17 mouse cellular contexts compared by ENCODE assay signal in genomic region chr2:76100597-76100996, GRCm38 (mm10).
A peak's percentile ranks its signal among the peaks of the same experiment; 100 is the strongest.
DNase-seq lines count a peak whose midpoint lies in the region; ATAC-seq lines count a peak whose summit lies in the region.
"Had no signal": no experiment of that assay in that cellular context is flagged by ENCODE, and none has a peak within 500 bp of the region (broad histone marks: within the 10 kb centered on the region; RNA-seq: fewer than 3 reads in every experiment).

No protein-coding gene starts in this region.

- ATAC-seq in kidney, embryonic 14.5 days (ENCODE audit: low FRiP score, low TSS enrichment), result no peak
- peak; percentile 37; the same call in 1 of the 2 replicates for ATAC-seq in lung, embryonic 16.5 days (ENCODE audit: low read depth)
- no peak for ATAC-seq in stomach, embryonic 15.5 days (ENCODE audit: insufficient read depth, low FRiP score, low read depth)
- ATAC-seq: activated CD4-positive, CD25-positive, alpha-beta regulatory T cell, adult 4 months; CD4-positive, CD25-positive, alpha-beta regulatory T cell, adult 4 months; liver, postnatal 0 days; Patski had no signal

- H3K4me3 ChIP-seq in kidney, embryonic 14.5 days (ENCODE audit: low read length), result no peak overlapping the region
- no peak overlapping the region for H3K4me3 ChIP-seq in lung, embryonic 16.5 days (ENCODE audit: low read length)
- no peak overlapping the region for H3K4me3 ChIP-seq in stomach, embryonic 15.5 days (replicated peaks)
- H3K4me3 ChIP-seq: forebrain, embryonic 12.5 days; limb, embryonic 10.5 days had no signal

- peaks cover 38% of the 10 kb centered on the region for H3K4me1 ChIP-seq in kidney, embryonic 14.5 days (ENCODE audit: control insufficient read depth, insufficient read depth, low read length)
- peaks cover 28% of the 10 kb centered on the region for H3K4me1 ChIP-seq in lung, embryonic 16.5 days (replicated peaks; ENCODE audit: control insufficient read depth, insufficient read depth, low read length)
- peaks cover 18% of the 10 kb centered on the region for H3K4me1 ChIP-seq in stomach, embryonic 15.5 days

- H3K27me3 ChIP-seq in kidney, embryonic 14.5 days (ENCODE audit: control insufficient read depth, insufficient read depth, low read length), result no peaks in the 10 kb centered on the region
- no peaks in the 10 kb centered on the region for H3K27me3 ChIP-seq in lung, embryonic 16.5 days (ENCODE audit: control insufficient read depth, insufficient read depth, low read depth, low read length)
- H3K27me3 ChIP-seq in stomach, embryonic 15.5 days (replicated peaks), result no peaks in the 10 kb centered on the region
- H3K27me3 ChIP-seq: forebrain, embryonic 12.5 days had no signal

- H3K9ac ChIP-seq in kidney, embryonic 14.5 days (ENCODE audit: low read depth, low read length), result no peak overlapping the region
- peak overlapping the region; percentile 42; the same call in 1 of the 2 replicates for H3K9ac ChIP-seq in lung, embryonic 16.5 days (ENCODE audit: low read length)
- H3K9ac ChIP-seq in stomach, embryonic 15.5 days, result no peak overlapping the region
- H3K9ac ChIP-seq: forebrain, embryonic 12.5 days; liver, postnatal 0 days had no signal

- DNase-seq in adrenal gland, postnatal 10 days, result peak; percentile 41
- no peak for DNase-seq in adrenal gland, adult 2 months
- DNase-seq in kidney, adult 8-10 months, result no peak
- DNase-seq in lung, postnatal 14 days, result no peak
- DNase-seq: cerebellum, adult 9-10 months; gastrocnemius, postnatal 14 days; liver, postnatal 0 days; right cerebral cortex, postnatal 14 days; thymus, postnatal 25 days had no signal

- WGBS in kidney, embryonic 14.5 days, result 68% methylated on average over 9 of the region's 9 CpGs
- WGBS in lung, embryonic 16.5 days, result 46% methylated on average over 9 of the region's 9 CpGs
- 68% methylated on average over 9 of the region's 9 CpGs for WGBS in stomach, embryonic 15.5 days

- H3K27ac ChIP-seq in kidney, embryonic 14.5 days (ENCODE audit: low read depth, low read length), result peak overlapping the region; percentile 78
- peak overlapping the region; percentile 88 for H3K27ac ChIP-seq in lung, embryonic 16.5 days (ENCODE audit: low read length)
- 0 out of 2 replicates have a peak overlapping the region, but pooled peaks have one; percentile 67 for H3K27ac ChIP-seq in stomach, embryonic 15.5 days
- H3K27ac ChIP-seq: forebrain, embryonic 12.5 days; limb, embryonic 10.5 days had no signal

- no peaks in the 10 kb centered on the region for H3K36me3 ChIP-seq in kidney, embryonic 14.5 days (ENCODE audit: control insufficient read depth, insufficient read depth, low read length)
- H3K36me3 ChIP-seq in lung, embryonic 16.5 days (ENCODE audit: control insufficient read depth, insufficient read depth, low read length), result no peaks in the 10 kb centered on the region
- no peaks in the 10 kb centered on the region for H3K36me3 ChIP-seq in stomach, embryonic 15.5 days
- H3K36me3 ChIP-seq: forebrain, embryonic 12.5 days; limb, embryonic 10.5 days had no signal

- H3K4me2 ChIP-seq in kidney, embryonic 14.5 days (replicated peaks; ENCODE audit: low read depth, low read length), result no peak overlapping the region
- H3K4me2 ChIP-seq in lung, embryonic 16.5 days (ENCODE audit: low read depth, low read length), result no peak overlapping the region
- H3K4me2 ChIP-seq in stomach, embryonic 15.5 days, result no peak overlapping the region
- H3K4me2 ChIP-seq: forebrain, embryonic 12.5 days had no signal

- H3K9me3 ChIP-seq in kidney, embryonic 14.5 days (ENCODE audit: control insufficient read depth, low read length), result no peaks in the 10 kb centered on the region
- no peaks in the 10 kb centered on the region for H3K9me3 ChIP-seq in lung, embryonic 16.5 days (ENCODE audit: control insufficient read depth, low read length)
- no peaks in the 10 kb centered on the region for H3K9me3 ChIP-seq in stomach, embryonic 15.5 days
- H3K9me3 ChIP-seq: forebrain, embryonic 12.5 days; limb, embryonic 10.5 days had no signal
